Mouse (Mus musculus): ENCODE measurements around the gene Gramd4.

Gramd4 gene

DNA sequence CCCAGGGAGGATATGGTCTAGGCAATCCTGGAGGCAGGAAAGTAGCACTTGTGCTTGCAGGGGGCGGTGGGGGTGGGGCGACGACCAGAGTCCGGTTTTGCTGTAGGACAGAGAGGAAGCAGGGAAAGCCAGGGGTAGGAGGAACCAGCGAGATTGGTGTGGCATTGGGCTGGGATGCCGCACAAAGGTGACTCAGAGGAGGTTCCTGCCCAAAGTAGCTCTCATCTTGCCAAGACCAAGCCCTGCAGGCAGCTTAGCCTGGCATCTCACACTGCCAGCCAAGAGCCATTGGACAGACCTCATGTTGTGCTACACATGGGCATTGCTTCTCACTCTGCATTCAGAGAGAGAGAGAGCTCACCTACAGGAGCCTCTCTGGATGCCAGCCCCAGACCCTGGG is at the start of gene Gramd4:
TSS of gene Gramd4 (plus strand) at position 283 of the 400 bp plus-strand sequence.
- DNase-seq (ENCODE audit: low spot score): no peak

DNA sequence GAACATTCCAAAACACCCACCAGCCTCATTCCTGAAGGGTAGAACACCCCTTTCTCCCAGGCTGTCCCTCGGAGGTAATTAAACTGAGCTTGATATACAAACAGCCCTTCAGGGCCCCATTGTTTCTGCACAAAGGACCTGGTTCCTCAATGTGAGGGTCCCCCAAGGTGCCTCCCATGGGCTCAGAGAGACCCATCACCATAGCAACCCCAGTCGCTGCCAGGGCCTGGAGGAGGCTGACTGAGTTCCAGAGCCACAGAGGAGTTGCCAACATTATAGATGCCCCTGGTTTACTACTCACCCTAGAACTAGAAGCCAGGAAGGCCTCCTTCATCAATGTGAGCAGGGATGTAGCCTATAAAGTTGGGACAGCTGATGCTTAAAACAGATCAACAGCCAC is 44.4 kb upstream of the Gramd4 start:
- no peak for DNase-seq (ENCODE audit: low spot score)

GRCm38 (mm10) chr15:86013656-86014055 is 43.8 kb upstream of the Gramd4 start:
- DNase-seq (ENCODE audit: low spot score): no peak

DNA sequence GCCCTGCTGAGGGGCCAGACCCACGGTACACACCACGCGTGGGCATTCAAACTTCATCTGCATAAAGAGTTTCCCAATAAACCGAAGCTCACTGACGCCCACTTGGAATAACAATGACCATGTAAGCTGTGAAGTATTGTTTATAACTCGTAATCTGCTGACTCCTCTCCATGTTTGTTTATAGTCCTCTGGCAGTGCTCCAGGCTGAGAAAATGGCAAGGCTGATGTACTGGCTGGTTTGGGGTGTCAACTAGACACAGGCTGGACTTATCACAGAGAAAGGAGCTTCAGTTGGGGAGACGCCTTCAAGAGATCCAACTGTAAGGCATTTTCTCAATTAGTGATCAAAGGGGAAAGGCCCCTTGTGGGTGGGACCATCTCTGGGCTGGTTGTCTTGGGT is 42.5 kb upstream of the Gramd4 start:
- no peak for DNase-seq (ENCODE audit: low spot score)

DNA sequence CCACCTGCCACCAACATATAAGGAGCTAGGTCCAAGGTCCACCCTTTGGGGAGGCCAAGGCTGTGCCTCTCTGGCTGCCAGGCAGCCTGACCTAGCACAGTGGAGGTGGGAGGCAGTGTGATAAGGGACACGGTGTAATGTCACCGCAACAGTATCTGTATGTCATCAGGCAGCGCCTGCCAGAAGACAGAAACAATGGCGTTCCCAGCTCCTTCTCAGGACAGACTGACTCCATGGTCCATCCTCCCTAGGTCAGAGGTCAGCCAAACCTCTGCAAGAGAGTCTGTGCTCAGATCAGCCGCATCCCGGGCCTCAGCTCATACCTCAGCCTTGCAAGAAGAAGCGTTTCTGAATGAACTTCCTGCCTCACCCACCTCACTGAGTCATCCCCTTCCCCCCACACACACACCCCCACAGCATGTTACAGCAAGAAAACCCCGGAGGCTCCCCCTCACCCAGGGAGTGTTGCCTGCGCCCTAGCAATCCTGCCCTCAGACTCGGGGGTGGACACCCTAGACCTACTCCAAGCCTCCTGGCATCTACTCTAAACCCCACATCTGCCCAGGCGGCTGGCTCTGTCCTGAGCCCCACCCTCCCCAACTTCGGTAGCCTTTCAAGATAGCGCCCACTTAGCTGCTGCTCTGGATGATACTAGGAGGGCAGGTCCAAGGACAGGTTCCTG is 41.5 kb upstream of the Gramd4 start:
- no peak for DNase-seq (ENCODE audit: low spot score)

GRCm38 (mm10) chr15:86017336-86017735 is 40.2 kb upstream of the Gramd4 start:
- no peak for DNase-seq (ENCODE audit: low spot score)

- no peak for DNase-seq (ENCODE audit: low spot score)
Measured at GRCm38 (mm10) chr15:86018753-86019512, 38.6 kb upstream of the Gramd4 start.

DNA sequence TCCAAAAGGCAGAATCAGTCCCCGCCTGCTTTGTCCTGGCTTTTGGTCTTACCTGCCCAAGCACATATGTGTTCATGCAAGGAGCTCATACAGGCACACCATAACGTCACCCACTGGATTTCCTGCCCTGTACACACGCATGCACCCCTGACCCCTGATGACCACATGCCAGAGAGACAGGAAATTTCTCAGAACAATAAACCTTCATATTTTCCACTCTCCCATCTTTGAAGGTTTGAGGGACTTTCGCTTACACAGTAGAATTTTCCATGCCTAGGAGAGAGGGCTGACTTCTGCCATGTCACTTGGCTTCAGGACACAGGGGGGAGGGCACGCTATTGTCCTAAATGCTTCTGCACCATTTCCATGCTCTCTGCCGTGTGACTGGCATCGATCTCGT is 37.5 kb upstream of the Gramd4 start:
- no peak for DNase-seq (ENCODE audit: low spot score)

- no peak for DNase-seq (ENCODE audit: low spot score)
Measured at GRCm38 (mm10) chr15:86021301-86021700, 36.2 kb upstream of the Gramd4 start.

DNA sequence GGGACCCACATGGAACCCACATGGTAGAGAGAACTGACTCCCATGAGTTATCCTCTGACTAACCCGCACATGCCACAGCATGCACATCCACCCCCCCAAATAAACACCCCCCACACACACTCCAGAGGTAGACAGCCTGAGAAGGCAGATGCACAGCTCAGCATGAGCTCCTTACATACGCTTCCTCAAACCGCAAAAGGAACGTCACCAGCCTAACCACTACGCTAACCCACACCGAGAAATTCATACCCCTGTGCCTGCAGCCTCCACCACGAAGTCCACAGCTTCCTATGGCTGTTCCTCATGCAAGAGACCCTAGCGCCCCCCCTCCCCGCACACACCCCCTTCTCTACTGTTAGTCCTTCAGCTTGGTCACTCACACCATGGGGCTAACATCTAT is 35.5 kb upstream of the Gramd4 start:
- DNase-seq (ENCODE audit: low spot score): no peak

DNA sequence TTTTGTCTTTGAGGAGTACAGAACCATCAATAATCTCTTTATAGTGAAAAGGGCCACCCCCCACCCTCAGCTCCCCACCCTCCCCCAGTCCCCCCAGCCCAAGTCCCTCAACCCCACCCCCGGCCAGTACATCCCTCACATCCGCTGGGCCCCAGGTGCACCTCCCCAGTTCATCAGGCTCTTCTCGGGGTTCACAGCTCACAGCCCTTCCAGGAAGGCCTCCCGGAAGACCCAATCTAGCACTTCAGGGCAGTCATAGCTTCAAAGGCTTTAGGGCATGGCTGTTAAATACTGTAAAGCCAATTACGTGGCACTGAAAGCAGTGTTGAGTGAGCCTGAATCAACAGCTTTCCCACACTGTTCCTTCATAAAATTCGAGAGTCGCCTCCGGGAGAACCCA is 29.6 kb upstream of the Gramd4 start:
- DNase-seq (ENCODE audit: low spot score): no peak

DNA sequence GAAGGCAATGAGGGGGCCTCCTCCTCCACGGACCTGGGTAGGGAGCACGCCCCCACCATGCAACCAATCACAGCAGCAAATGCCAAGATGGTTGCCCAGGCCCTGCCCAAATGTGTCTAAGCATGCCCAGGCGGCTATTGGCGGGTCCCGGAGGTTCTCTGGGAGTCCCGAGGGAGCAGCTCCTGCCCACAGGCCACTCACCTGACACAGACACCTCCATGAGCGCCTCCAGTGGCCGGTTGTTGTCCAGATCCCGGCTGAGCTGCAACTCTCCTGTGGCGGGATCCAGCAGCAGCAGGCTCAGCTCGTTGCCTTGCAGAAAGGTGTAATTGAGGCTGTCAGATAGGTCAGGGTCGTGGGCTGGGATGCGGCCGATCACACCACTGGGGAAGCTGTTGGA is 27.5 kb upstream of the Gramd4 start:
- DNase-seq (ENCODE audit: low spot score): no peak

DNA sequence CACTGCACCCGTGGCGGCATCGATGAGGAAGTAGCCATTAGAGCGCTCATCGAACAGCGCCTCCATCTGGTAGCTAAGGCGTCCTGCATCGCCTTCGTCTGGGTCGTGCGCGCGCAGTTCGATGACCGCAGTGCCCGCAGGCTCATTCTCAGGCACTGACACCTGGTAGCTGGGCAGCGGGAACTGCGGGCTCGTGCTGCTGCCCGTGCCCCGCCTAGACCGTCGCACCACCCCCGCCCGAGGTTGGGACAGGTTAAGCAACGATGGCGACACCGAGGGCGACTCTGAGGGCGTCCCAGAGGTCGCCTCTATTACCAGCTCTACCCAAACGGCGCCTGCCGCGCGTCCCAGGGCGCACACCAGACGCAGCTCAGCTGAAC is 24.7 kb upstream of the Gramd4 start:
- DNase-seq (ENCODE audit: low spot score): peak; percentile 88

DNA sequence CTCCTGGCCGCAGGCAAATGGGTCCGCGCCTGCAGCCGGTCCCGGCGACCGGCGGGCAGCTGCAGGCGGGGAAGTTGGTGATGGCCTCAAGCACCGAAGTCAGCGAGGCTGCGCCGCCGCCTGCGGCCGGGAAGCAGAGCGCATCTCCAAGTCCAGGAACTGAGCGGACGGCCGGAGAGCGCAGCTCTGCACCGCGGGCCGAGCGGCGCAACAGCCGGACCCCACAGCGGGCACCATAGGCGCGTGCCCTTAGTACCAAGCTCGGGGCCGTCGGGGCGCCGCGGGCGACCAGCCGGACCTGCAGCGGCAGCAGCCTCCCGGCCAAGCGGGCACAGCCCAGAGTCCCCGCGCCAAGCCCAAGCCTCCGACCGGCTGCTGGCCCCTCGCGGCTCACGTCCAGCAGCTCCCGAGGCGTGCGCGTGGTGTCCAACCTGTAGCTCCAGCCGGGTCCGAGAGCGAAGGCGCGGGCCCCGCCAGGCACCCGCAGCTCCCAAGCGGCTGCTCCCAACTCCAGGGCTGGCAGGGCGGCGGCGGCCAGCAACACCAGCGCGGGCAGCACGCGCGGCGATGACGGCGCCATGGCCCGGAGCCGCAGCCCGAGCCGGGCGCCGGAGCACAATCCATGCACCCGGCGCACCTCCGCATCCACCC is 24.2 kb upstream of the Gramd4 start, which contains the start of gene Celsr1:
TSS of gene Celsr1 (minus strand) at position 587 of the 651 bp plus-strand sequence.
- peak; percentile 65 for DNase-seq (ENCODE audit: low spot score)

DNA sequence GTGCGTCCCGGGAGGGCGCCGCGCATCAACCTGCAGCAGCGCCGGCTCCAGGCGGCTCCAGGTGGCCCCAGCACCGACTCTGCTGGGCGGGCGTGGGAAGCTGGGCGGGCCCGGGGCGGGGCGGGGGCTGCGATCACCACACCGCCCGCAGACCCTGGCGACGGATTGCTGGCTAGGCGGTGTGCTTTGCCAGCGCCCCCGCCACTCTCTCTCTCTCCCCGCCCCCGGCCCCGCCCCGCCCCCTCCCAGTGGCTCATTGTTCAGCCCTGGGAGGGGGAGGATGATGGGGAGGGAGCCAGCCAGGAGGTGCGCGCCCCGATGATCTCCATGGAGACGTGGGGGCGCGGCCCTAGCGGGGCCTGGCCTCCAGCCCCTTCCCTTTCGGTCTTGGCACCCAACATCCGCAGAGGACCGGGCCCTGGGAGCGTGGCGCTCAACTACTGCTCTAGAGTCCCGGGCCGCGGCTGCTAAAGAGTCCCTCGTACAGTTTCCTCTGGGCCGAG is 23.4 kb upstream of the Gramd4 start:
- peak; percentile 87 for DNase-seq (ENCODE audit: low spot score)

DNA sequence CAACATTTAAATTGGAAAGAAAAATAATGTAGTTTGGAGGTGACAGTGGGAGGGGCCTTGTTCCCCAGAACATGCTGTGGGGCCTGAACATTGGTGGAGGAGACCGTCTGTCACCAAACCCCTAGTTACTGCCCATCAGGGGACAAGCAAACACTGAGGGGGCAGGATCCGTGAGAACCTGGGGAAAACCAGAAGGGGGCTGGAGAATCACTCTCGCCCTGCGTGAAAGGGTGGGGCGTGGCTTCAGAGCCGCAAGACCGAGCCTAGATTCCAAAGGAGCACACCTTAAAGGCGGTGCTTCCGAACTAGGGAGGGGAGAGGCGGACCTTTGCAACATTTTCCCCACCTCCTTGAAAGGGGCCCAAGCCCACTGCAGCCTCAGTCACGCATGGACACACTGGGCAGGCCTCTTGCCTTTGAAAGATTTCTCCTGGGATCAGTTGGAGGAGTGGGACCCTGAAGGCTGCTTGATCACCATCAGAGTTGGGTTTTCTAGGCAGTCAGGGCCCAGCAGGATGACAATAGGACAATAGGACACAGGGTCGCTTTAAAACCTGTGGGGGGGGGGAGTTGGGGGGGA is 22.6 kb upstream of the Gramd4 start:
- peak; percentile 41 for DNase-seq (ENCODE audit: low spot score)

- no peak for DNase-seq (ENCODE audit: low spot score)
Measured at GRCm38 (mm10) chr15:86035913-86036312, 21.6 kb upstream of the Gramd4 start.

DNA sequence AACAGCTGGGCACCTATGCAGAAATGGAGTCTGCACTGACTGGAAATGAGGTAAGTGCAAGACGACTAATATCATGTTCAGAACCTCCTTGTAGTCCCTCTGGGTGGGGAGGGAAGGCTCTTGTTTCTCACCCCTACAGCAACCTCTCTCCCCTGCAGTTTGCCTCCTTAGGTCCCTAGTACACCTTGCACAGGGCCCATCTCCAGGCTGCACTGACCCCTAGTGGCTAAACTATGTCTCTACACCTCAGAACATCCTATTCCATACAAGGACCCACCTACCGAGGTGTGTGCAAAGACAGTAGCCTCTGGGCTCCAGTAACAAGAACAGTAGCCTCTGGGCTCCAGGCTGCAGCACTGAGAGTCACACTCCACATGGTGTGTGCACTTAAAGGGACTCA is 18.7 kb upstream of the Gramd4 start:
- DNase-seq (ENCODE audit: low spot score): peak; percentile 90

DNA sequence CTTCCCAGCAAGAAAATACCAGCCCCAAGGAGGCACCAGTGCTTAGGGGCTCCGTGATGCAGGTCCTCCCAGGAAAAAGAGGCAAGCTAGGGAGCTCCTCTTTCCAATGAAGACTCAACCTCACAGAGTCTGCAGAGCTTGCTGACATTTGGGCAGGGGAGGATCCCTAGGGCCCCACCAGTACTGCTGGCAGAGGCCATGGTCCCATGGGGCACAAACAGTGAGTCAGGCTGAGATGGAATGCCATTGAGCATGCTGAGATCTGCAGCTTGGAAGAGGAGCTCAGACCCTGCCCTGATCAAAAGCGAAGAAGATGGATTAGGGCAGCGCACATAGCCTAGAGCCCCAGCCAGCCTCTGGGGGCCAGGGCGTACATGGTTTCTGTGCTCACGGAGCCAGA is 16.1 kb upstream of the Gramd4 start:
- DNase-seq (ENCODE audit: low spot score): no peak

GRCm38 (mm10) chr15:86042364-86042763 is 15.1 kb upstream of the Gramd4 start:
- no peak for DNase-seq (ENCODE audit: low spot score)

DNA sequence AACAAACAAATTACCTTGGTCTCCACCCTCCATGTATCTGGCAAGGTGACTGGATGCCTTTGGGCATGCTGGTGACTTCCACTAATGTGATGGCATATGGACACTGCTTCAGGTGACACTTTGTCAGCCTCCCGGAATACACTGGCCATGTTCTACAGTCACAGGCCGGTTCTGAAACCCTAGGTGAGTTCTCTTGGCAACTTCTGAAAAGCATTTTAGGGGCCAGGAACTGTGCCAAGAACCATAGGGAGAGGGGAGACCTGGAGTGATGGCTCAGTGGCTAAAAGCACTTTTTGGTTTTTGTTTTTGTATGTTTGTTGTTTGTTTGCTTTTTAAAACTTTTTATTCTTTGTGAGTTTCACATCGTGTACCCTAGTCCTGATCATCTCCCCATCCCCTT is 8.0 kb upstream of the Gramd4 start:
- no peak for DNase-seq (ENCODE audit: low spot score)

DNA sequence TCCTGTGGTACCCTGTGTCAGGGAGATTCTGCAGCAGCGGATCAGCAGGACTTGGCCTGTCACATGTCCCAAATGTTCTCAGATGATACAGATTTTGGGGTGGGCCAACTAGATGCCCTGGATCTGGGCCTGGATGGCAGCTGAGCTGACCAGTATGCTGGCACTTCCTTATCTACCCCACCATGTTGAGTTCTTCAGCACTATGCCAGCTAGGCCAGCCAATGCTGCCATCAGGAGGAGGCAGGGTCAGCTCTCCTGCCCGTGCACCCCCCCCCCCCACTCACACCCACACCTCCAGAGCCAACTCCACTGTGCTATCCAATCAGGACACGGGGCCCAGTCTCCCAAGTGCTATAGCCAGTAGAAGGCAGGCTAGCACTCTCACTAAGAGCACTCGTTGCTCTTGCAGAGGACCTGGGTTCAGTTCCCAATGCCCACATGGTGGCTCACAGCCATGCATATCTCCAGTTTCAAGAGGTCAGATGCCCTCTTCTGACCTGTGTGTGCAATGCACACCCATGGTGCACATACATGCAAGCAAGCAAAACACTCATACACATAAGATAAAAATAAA is 7.2 kb upstream of the Gramd4 start:
- DNase-seq (ENCODE audit: low spot score): no peak

Measured in embryo, embryonic 10 days (tissue).